Mouse (Mus musculus): Measurements from ENCODE around the gene Slc25a31. TPM values are rescaled to one million over a fixed set of nuclear protein-coding genes. Genes with fewer than 3 reads are reported as not detected.

The Slc25a31 gene
- not detected for polyA plus RNA-seq (2017; shearing (Covaris generic))

DNA sequence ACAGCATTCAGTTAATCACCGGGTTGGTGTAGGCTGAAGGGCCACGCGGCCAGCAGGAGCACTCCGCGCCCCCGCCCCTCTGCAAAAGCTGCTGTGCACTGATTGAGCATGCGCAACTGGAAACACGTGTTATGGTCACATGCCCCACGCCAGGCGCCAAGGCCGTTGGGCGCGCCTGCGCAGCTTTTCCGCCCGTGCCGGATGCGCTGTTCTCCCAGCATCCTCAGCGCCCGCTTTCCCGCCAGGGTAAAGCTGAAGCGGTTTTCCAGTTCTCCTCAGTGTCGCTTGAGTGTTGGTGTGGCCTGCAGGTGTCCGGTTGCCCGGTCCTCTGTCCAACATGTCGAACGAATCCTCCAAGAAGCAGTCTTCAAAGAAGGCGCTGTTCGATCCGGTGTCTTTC is at the start of gene Slc25a31:
TSS of gene Slc25a31 (plus strand) at position 201 of the 400 bp plus-strand sequence.

DNA sequence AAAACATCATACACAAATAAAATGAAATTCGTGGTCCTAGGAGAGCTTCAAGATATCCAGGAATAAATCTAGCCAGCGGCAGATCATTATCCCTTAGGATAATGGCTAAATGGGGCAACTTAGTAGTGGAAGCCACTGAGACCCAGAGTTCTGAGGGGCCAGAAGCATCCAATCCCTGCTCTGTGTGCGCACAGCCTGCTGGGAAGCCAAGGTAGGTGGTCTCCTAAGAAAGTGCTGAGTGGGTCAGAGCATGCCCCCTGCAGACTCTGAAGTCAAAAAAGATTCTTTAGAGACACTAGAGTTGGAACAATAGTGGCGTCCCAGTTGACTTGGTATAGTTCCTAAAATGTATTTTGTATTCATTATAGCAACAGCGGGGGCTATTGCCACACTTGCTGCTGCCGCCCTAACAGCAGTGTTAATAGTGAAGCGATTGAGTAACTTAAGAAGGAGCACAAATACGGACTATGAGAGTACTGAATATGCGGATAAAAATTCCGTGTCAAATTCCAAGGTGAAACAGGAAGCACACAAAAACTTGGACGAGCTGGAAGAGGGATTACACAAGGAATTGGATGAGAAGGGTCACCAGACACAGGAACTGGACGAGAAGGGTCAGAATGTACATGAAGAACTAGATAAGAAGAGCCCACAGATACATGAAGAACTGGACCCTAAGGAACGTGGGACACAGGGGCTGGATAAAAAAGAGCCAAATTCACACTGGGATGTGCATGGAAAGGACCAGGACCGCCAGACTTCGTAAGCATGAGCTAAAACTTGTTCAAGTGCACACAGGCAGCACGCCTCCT is 35.6 kb downstream of the Slc25a31 start, which contains the start of gene Hspa4l:
TSS of gene Hspa4l (plus strand) at position 472 of the 812 bp plus-strand sequence.

Other genes starting within 250 kb of the Slc25a31 start
- under 1 TPM; 0.26 to 0.48 TPM for gene Intu, start 177.6 kb upstream of the Slc25a31 start, polyA plus RNA-seq (2017; shearing (Covaris generic))
- gene Hspa4l, start 35.6 kb downstream of the Slc25a31 start, polyA plus RNA-seq (2017; shearing (Covaris generic)), result 10 to 100 TPM; 18.3 to 29.3 TPM
- 10 to 100 TPM; 18.9 to 20.0 TPM for gene Plk4, start 91.2 kb downstream of the Slc25a31 start, polyA plus RNA-seq (2017; shearing (Covaris generic))
- gene Mfsd8, start 138.0 kb downstream of the Slc25a31 start, polyA plus RNA-seq (2017; shearing (Covaris generic)), result 10 to 100 TPM; 14.0 to 17.0 TPM
- gene Abhd18, start 138.1 kb downstream of the Slc25a31 start, polyA plus RNA-seq (2017; shearing (Covaris generic)), result 10 to 100 TPM; 12.8 to 13.6 TPM
- 1 to 10 TPM in 1 of 2 experiments, under 1 TPM in 1; 0.29 to 1.0 TPM for gene 1700034I23Rik, start 193.7 kb downstream of the Slc25a31 start, polyA plus RNA-seq (2017; shearing (Covaris generic))
- 10 to 100 TPM; 19.6 to 48.2 TPM for gene Larp1b, start 241.0 kb downstream of the Slc25a31 start, polyA plus RNA-seq (2017; shearing (Covaris generic))